Mouse (Mus musculus): Measurements from ENCODE around the gene Alkbh1.

Alkbh1 gene

GRCm38 (mm10) chr12:87380586-87381379 lies 63.0 kb downstream of the Alkbh1 start:
- no peak for DNase-seq (ENCODE audit: low spot score)

GRCm38 (mm10) chr12:87379496-87379895 lies 64.3 kb downstream of the Alkbh1 start:
- DNase-seq (ENCODE audit: low spot score): no peak
